Mouse (Mus musculus) cortical plate, adult 2 months (tissue): Measurements from ENCODE around the gene Calml4. TPM values are rescaled to one million over a fixed set of nuclear protein-coding genes. Genes with fewer than 3 reads are reported as not detected.
"Not testable (repeated sequence)": the region's sequence is repeated elsewhere in the genome, so short reads cannot be mapped to it uniquely, and the experiment has no call there.

ENCODE experiments used
- H3K27ac ChIP-seq: fragments of 200-500 bp; 2 replicates; pipeline ENCODE4 v1.5.1; 2012; ENCODE audit warnings: low read length, control low read depth, inconsistent platforms; ENCODE audit not compliant: insufficient read depth
- H3K4me1 ChIP-seq: fragments of 200-500 bp; 2 replicates; pipeline ENCODE4 v1.6.1; 2011; ENCODE audit warnings: low read length; ENCODE audit not compliant: control insufficient read depth, insufficient read depth
- H3K4me3 ChIP-seq: fragments of 200-500 bp; 2 replicates; pipeline ENCODE4 v1.5.1; 2011; ENCODE audit warnings: mild to moderate bottlenecking, low read length, control low read depth; ENCODE audit not compliant: insufficient read depth
- CTCF ChIP-seq: fragments of 200-500 bp; IDR thresholded peaks from 2 replicates; pipeline ENCODE4 v1.5.1; 2011; ENCODE audit warnings: mild to moderate bottlenecking, control low read depth, low read length; ENCODE audit not compliant: insufficient read depth; ENCODE audit errors: extremely low read depth
- POLR2A ChIP-seq: fragments of 200-500 bp; IDR thresholded peaks from 2 replicates; pipeline ENCODE4 v1.6.1; 2011; ENCODE audit warnings: mild to moderate bottlenecking, low read length, control low read depth; ENCODE audit not compliant: insufficient read depth; ENCODE audit errors: extremely low read depth
- polyA plus RNA-seq: library from polyadenylated mRNA; depleted of rRNA; stranded (reverse); fragments of >200 nt; gene quantifications from 2 replicates; pipeline ENCODE4 v1.2.3, GENCODE M21; 2012

The Calml4 gene
- polyA plus RNA-seq, 1 experiment, result 3.5 TPM

DNA sequence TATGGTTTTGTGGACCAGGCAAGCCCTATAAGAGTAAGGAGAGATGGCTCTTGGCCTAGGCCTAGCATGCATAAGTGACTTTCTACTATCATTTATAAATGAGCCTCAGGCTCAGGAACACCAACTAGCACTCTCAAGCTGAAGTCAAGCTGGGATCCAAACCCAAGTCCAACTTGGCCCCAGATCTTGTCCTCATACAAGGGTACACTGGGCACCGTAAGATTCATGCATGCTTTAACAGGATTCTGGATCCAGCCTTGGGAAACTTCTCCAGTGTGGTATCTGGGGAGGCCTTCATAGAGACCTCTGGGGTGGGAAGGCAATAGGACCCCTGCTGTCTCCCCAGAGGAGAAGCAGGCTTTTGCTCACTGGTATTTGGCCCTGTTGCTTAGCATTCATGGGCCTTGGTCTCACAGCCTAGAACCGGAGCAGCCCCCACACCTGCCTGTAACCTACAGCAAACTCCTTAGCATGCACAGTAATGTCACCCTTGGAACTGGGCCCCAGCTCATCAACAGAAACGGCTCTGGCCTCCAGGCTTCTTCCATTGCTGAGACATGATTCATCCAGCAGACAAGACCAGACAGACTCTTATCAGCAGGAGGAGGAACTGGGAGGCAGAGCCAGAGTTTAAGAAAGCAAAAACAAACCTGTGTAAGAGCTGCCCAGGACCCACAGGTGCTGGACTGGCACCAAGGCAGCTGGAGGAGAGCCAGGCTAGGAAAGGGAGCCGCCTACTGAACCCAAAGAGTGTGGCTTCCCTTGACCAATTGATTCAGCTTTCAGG lies 39.9 kb upstream of the Calml4 start:
- Histone ChIP-seq H3K4me3 (no peak overlapping the region), H3K4me1 (0 out of 2 replicates have a peak, but pooled peaks cover 3% of the 10 kb centered on the region), H3K27ac (no peak overlapping the region)
- TF ChIP-seq CTCF (no peak), POLR2A (no peak)

DNA sequence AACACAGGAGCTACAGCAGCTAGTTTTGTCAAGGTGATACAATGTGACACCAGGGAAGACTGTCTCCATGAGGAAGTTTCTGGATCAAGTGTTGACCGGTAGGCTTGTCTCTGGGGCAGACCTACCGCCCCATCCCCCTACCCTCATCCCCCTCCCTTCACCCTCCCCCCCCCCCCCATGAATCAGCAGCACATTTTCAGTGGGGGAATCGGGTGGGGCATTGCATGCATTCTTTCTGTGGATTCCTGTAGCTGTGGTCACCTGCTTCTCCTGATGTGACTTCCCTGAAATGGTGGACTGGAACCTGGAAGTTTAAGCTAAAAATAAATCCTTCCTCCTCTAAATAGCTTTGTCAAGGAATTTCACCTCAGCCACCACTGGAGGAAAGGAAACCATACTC lies 38.4 kb upstream of the Calml4 start:
- H3K27ac ChIP-seq, result no peak overlapping the region
- H3K4me1 ChIP-seq, result 0 out of 2 replicates have a peak, but pooled peaks cover 3% of the 10 kb centered on the region
- TF ChIP-seq POLR2A, result no peak
- no peak for TF ChIP-seq CTCF
- no peak overlapping the region for H3K4me3 ChIP-seq

DNA sequence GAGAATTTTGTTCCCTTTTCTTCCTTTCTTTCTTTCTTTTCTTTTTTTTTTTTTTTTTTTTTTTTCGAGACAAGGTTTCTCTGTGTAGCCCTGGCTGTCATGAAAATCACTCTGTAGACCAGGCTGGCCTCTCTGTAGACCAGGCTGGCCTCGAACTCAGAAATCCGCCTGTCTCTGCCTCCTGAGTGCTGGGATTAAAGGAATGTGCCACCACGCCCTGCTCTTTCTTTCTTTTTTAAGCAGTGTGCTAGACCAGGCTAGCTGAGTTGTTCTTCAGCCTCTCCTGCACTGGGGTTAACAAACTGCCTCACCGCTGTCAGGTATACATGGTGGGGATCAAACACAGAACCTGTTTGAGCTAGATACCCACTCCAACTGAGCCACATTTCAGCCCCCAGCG lies 38.0 kb upstream of the Calml4 start:
- H3K27ac ChIP-seq, H3K4me3 ChIP-seq, H3K4me1 ChIP-seq: not testable (repeated sequence)

DNA sequence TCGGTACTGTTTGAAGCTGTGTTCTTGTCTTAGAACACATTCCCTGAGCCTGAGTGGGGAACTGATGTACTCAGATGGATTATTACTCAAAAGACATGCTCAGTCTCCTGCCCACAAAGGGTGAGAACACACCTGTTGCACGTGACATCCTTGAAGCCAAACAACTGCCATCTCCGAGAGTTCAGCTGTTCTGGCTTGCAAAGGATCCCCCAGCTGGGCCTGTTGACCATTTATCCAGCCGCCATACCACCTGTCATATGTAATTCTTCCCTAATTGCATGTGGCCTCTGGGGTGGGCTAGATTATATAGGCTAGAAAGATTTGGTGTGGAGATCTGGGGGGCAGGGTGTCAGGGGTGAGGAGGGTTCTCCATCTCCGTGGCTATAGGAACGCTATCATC lies 37.1 kb upstream of the Calml4 start:
- H3K4me3 ChIP-seq, result no peak overlapping the region
- 0 out of 2 replicates have a peak, but pooled peaks cover 3% of the 10 kb centered on the region for H3K4me1 ChIP-seq
- H3K27ac ChIP-seq, result no peak overlapping the region
- TF ChIP-seq POLR2A (no peak), CTCF (no peak)

DNA sequence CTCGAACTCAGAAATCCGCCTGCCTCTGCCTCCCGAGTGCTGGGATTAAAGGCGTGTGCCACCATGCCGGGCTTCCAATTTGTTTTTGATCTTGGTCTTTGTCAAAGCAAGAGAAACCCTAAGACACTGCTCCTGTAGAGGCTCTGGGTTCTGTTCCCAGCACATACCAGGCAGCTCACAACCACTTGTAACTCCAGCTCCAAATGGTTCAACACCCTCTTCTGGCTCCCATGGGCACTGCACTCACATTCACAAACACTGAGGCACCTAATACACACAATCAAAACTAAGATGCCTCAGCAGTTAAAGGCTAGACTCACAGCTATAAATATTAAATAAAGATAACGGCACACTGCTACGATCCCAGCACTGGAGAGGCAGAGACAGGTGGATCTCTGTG lies 36.1 kb upstream of the Calml4 start:
- H3K4me3 ChIP-seq, result no peak overlapping the region
- no peak overlapping the region for H3K27ac ChIP-seq
- TF ChIP-seq POLR2A (no peak), CTCF (no peak)
- 0 out of 2 replicates have a peak, but pooled peaks cover 3% of the 10 kb centered on the region for H3K4me1 ChIP-seq

DNA sequence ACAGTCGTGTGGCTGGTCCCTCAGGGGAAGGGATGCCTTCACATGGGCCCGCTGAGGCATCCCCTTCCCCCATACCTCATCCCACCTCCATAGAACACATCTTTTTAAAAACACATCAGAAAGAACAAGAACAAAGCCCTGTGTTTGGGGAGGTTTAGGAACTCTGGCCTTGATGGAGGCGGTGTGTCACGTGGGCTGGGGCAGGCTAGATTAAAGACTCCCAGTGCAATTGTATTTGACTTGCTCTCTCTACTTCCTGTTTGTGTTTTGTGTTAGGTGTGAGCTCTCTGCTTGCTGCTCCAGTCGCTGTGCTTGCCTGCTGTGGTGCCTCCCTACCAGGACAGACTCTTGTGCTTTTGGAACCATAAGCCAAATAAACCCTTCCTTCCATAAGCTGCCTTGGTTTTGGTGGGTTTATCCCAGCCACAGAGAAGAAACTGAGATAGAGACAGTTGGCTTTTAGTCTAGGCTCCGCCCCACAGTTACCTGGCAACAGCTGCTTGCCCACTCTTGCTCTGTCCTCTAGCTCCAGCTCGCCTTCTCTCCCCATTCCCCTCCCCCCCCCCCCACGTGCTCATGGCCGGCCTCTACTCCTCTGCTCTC lies 32.0 kb upstream of the Calml4 start:
- H3K4me1 ChIP-seq, result no peaks in the 10 kb centered on the region
- no peak for TF ChIP-seq POLR2A
- no peak for TF ChIP-seq CTCF
- no peak overlapping the region for H3K4me3 ChIP-seq
- H3K27ac ChIP-seq, result no peak overlapping the region

DNA sequence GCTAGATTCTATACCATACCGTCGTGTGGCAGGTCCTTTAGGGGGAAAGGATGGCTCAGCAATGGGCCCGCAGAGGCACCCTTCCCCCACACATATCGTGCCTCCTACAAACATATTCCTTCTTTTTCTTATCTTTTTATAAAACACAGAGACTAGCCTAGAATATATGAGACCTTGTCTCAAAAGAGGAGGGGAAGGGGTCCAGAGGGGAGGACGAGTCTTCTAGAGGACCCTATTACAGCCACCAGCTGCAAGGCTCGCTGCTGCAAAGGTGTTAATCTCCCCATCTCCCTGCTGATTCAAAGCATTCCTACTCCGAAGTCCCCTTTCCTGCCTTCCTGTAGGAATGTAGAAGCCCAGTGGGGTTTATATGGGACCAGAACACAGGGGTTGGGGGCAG lies 31.4 kb upstream of the Calml4 start:
- Histone ChIP-seq H3K27ac (no peak overlapping the region), H3K4me3 (no peak overlapping the region), H3K4me1 (no peaks in the 10 kb centered on the region)
- no peak for TF ChIP-seq POLR2A
- no peak for TF ChIP-seq CTCF

DNA sequence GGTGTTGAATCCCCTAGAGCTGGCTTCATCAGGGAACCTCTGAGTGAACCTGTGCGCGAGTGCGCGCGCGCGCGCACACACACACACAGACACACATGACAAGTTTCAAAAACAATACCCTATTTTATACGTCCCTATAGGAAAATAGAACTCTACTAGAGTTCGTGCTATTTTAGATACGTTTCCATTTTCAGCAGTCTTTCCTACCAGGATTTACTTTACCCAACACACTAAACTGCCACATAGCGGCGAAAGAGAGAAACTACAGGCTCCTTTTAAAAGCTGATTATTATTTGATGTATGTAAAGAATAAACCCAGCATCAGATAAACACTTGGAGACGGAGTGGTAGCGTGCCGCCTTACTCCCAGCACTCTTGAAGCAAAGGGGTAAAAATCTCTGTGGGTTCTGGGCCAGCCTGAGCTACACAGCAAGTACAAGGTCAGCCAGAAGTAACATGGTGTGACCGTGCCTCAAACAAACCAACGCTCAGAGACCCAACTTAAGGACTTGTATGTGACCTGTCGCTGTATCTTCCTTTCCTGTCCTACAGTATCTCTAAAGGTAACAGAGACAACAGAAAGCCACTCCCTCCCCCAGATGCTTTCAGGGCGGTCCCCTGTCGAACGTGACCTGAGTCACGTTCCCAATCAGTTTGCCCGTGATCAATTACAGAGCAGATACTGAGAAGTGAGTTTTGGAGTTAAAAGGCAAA lies 29.8 kb upstream of the Calml4 start:
- no peaks in the 10 kb centered on the region for H3K4me1 ChIP-seq
- TF ChIP-seq POLR2A (no peak), CTCF (peak; percentile 3; the same call in 1 of the 2 replicates)
- peak overlapping the region; percentile 17 for H3K4me3 ChIP-seq
- H3K27ac ChIP-seq, result no peak overlapping the region

DNA sequence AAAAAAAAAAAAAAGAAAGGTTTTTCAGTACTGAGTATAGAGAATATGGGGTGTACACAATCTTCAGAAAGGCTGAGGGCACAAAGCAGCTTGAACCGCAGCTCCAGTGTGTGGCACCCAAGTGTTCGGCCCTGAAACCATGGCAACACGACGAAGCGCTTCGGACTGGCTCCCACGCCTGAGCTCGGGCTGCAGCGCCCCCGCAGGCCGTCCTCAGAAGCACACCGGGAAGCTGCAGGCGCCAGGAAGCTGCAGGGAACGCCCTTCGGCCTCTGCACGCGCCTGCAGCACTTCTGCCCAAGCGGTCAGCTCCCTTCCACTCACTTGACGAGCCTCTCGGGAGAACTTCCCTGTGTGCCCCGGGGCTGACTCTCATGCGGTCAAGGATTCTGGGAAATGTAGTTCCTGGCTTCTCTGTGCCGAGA lies 29.2 kb upstream of the Calml4 start:
- H3K4me1 ChIP-seq, result no peaks in the 10 kb centered on the region
- peak; percentile 63 for TF ChIP-seq CTCF
- peak; percentile 57; the same call in 1 of the 2 replicates for TF ChIP-seq POLR2A
- no peak overlapping the region for H3K27ac ChIP-seq
- peak overlapping the region; percentile 17 for H3K4me3 ChIP-seq

DNA sequence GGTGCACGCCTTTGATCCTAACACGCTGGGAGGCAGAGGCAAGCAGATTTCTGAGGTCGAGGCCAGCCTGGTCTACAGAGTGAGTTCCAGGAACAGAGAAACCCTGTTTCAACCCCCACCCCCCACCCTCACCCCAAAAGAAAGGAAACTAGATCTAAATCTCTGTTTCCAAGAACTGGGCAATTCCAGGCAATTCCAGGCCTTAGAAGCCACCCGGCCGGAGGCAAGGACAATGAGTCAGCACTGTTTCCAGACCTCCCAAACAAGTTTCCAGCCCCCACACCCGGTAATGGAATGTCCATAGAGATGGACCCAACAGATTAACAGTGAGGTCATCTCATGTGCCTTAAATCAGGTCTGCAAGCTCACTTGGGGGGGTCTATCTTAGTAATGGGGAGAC lies 28.0 kb upstream of the Calml4 start:
- Histone ChIP-seq H3K27ac (no peak overlapping the region), H3K4me1 (no peaks in the 10 kb centered on the region), H3K4me3 (no peak overlapping the region)
- TF ChIP-seq POLR2A (no peak), CTCF (no peak)
